Mouse (Mus musculus) CH12.LX (cell line): ENCODE data around the gene Fbxw8. TPM values are rescaled to one million over a fixed set of nuclear protein-coding genes. Genes with fewer than 3 reads are reported as not detected.

ENCODE experiments used
- DNase-seq: peaks from one replicate; pipeline ENCODE4 v3.0.0-alpha.2; 2013; ENCODE audit errors: extremely low read depth
- H3K27ac ChIP-seq: 2 replicates; pipeline ENCODE4 v1.5.1; 2012; ENCODE audit warnings: low read depth, mild to moderate bottlenecking, control low read depth, moderate library complexity; ENCODE audit not compliant: insufficient read depth
- H3K27me3 ChIP-seq: replicated peaks from 2 replicates; pipeline ENCODE3; 2012; ENCODE audit warnings: inconsistent platforms
- H3K36me3 ChIP-seq, 2 experiments: replicated peaks in 1 of 2; 2 replicates each; pipeline versions ENCODE3 to v1.6.1; 2012; ENCODE audit warnings: inconsistent platforms in 1 of 2, low read length in 1 of 2, mild to moderate bottlenecking in 1 of 2, mixed read lengths in 1 of 2, moderate library complexity in 1 of 2; ENCODE audit not compliant: control insufficient read depth in 1 of 2, insufficient read depth in 1 of 2
- H3K4me1 ChIP-seq, 2 experiments: 2 replicates each; pipeline ENCODE4 v1.6.1; 2012; ENCODE audit warnings: inconsistent platforms in 1 of 2, moderate library complexity in 1 of 2; ENCODE audit not compliant: insufficient read depth in 2 of 2, control insufficient read depth in 1 of 2
- H3K4me2 ChIP-seq: 2 replicates; pipeline ENCODE4 v1.6.1; 2012; ENCODE audit warnings: low read depth, mild to moderate bottlenecking, control low read depth; ENCODE audit not compliant: poor library complexity, insufficient read depth, severe bottlenecking
- H3K4me3 ChIP-seq, 3 experiments: fragments of 150-350 bp in 1 of 3; sonication (generic) in 1 of 3; replicated peaks in 1 of 3; 2 replicates each; pipeline versions ENCODE3 to v1.5.1; 2011 to 2012; ENCODE audit warnings: low read depth in 2 of 3, low read length in 2 of 3, mild to moderate bottlenecking in 2 of 3, moderate library complexity in 2 of 3, control low read depth in 1 of 3, improper control_type of control experiment in 1 of 3, inconsistent platforms in 1 of 3, mixed read lengths in 1 of 3; ENCODE audit not compliant: poor library complexity in 1 of 3
- H3K79me2 ChIP-seq: replicated peaks from 2 replicates; pipeline ENCODE4 v1.6.1; 2012; ENCODE audit warnings: mild to moderate bottlenecking, moderate library complexity; ENCODE audit not compliant: control insufficient read depth, poor library complexity, insufficient read depth, severe bottlenecking; ENCODE audit errors: extremely low read depth
- H3K9ac ChIP-seq: 2 replicates; pipeline ENCODE4 v1.6.1; 2012; ENCODE audit warnings: low read depth, mild to moderate bottlenecking, control low read depth, moderate library complexity; ENCODE audit not compliant: insufficient read depth
- H3K9me3 ChIP-seq: replicated peaks from 2 replicates; pipeline ENCODE3; 2012; ENCODE audit warnings: low read length, inconsistent platforms, mixed read lengths
- CHD1 ChIP-seq: IDR thresholded peaks from 2 replicates; pipeline ENCODE4 v1.6.1; 2012; ENCODE audit warnings: low read depth, low read length, improper control_type of control experiment, inconsistent platforms
- E2F4 ChIP-seq: IDR thresholded peaks from 2 replicates; pipeline ENCODE4 v1.6.1; 2011; ENCODE audit warnings: low read depth, low read length, improper control_type of control experiment; ENCODE audit not compliant: insufficient replicate concordance
- ELF1 ChIP-seq: IDR thresholded peaks from 2 replicates; pipeline ENCODE4 v1.6.1; 2014; ENCODE audit warnings: low read depth, mild to moderate bottlenecking, inconsistent platforms, low read length, improper control_type of control experiment
- EP300 ChIP-seq: IDR thresholded peaks from 2 replicates; pipeline ENCODE4 v1.6.1; 2011; ENCODE audit warnings: low read length, improper control_type of control experiment
- ETS1 ChIP-seq: conservative IDR thresholded peaks from 2 replicates; pipeline ENCODE4 v1.6.1; 2012; ENCODE audit warnings: low read depth, mild to moderate bottlenecking, inconsistent platforms, low read length, improper control_type of control experiment, moderate library complexity
- GABPA ChIP-seq: IDR thresholded peaks from 2 replicates; pipeline ENCODE4 v1.6.1; 2012; ENCODE audit warnings: low read depth, low read length, improper control_type of control experiment, inconsistent platforms; ENCODE audit not compliant: insufficient replicate concordance
- HCFC1 ChIP-seq: IDR thresholded peaks from 2 replicates; pipeline ENCODE4 v1.6.1; 2012; ENCODE audit warnings: low read depth, mild to moderate bottlenecking, inconsistent platforms, low read length, improper control_type of control experiment
- IRF4 ChIP-seq: IDR thresholded peaks from 2 replicates; pipeline ENCODE4 v1.6.1; 2014; ENCODE audit warnings: low read depth, mild to moderate bottlenecking, inconsistent platforms, low read length, improper control_type of control experiment
- JUN ChIP-seq: IDR thresholded peaks from 2 replicates; pipeline ENCODE4 v1.6.1; 2011; ENCODE audit warnings: low read depth, mild to moderate bottlenecking, low read length, improper control_type of control experiment, moderate library complexity; ENCODE audit not compliant: insufficient read depth
- JUND ChIP-seq: conservative IDR thresholded peaks from 2 replicates; pipeline ENCODE4 v1.6.1; 2011; ENCODE audit warnings: low read depth, low read length, improper control_type of control experiment
- KAT2A ChIP-seq: IDR thresholded peaks from 2 replicates; pipeline ENCODE4 v1.6.1; 2012; ENCODE audit warnings: low read length, improper control_type of control experiment, inconsistent platforms; ENCODE audit not compliant: insufficient replicate concordance
- MAFK ChIP-seq: IDR thresholded peaks from 2 replicates; pipeline ENCODE4 v1.6.1; 2011; ENCODE audit warnings: low read length, improper control_type of control experiment; ENCODE audit not compliant: insufficient replicate concordance
- MAX ChIP-seq: IDR thresholded peaks from 2 replicates; pipeline ENCODE4 v1.6.1; 2011; ENCODE audit warnings: low read length, improper control_type of control experiment
- MEF2A ChIP-seq: IDR thresholded peaks from 2 replicates; pipeline ENCODE4 v1.6.1; 2014; ENCODE audit warnings: low read depth, mild to moderate bottlenecking, inconsistent platforms, low read length, improper control_type of control experiment, borderline replicate concordance
- NRF1 ChIP-seq: IDR thresholded peaks from 2 replicates; pipeline ENCODE4 v1.6.1; 2014; ENCODE audit warnings: low read depth, mild to moderate bottlenecking, inconsistent platforms, low read length, improper control_type of control experiment, moderate library complexity
- POLR2A ChIP-seq: IDR thresholded peaks from 2 replicates; pipeline ENCODE4 v1.6.1; 2011; ENCODE audit warnings: low read depth, mild to moderate bottlenecking, improper control_type of control experiment, low read length
- POLR2AphosphoS2 ChIP-seq: IDR thresholded peaks from 2 replicates; pipeline ENCODE4 v1.6.1; 2011; ENCODE audit warnings: low read depth, low read length, improper control_type of control experiment
- SIN3A ChIP-seq: IDR thresholded peaks from 2 replicates; pipeline ENCODE4 v1.6.1; 2012; ENCODE audit warnings: low read length, improper control_type of control experiment, inconsistent platforms
- SMC3 ChIP-seq: IDR thresholded peaks from 2 replicates; pipeline ENCODE4 v1.6.1; 2011; ENCODE audit warnings: low read depth, low read length, improper control_type of control experiment
- TBP ChIP-seq: conservative IDR thresholded peaks from 2 replicates; pipeline ENCODE4 v1.6.1; 2011; ENCODE audit warnings: low read depth, low read length, improper control_type of control experiment
- UBTF ChIP-seq: IDR thresholded peaks from 2 replicates; pipeline ENCODE4 v1.6.1; 2012; ENCODE audit warnings: low read depth, mild to moderate bottlenecking, inconsistent platforms, low read length, improper control_type of control experiment, moderate library complexity
- USF2 ChIP-seq: conservative IDR thresholded peaks from 2 replicates; pipeline ENCODE4 v1.6.1; 2011; ENCODE audit warnings: low read depth, low read length, improper control_type of control experiment
- ZC3H11A ChIP-seq: IDR thresholded peaks from 2 replicates; pipeline ENCODE4 v1.6.1; 2012; ENCODE audit warnings: low read depth, mild to moderate bottlenecking, inconsistent platforms, low read length, improper control_type of control experiment
- ZKSCAN1 ChIP-seq: IDR thresholded peaks from 2 replicates; pipeline ENCODE4 v1.6.1; 2012; ENCODE audit warnings: low read depth, inconsistent platforms, low read length, improper control_type of control experiment, borderline replicate concordance
- ZNF384 ChIP-seq: IDR thresholded peaks from 2 replicates; pipeline ENCODE4 v1.6.1; 2012; ENCODE audit warnings: low read depth, low read length, improper control_type of control experiment, inconsistent platforms
- dilution Hi-C: fragments of 300-500 bp; cut with MboI; formaldehyde crosslinking; loops from 2 replicates; pipeline ENCODE4 v1.14.3; 2020; ENCODE audit warnings: low sequenced_read_pairs; ENCODE audit not compliant: extremely low pct_unique_long_range_greater_than_20kb, extremely low pct_ligation_motif_present
- in situ Hi-C: fragments of 300-500 bp; cut with MboI; formaldehyde crosslinking; loops from 3 replicates; pipeline ENCODE4 v1.14.3; 2019; ENCODE audit warnings: low sequenced_read_pairs, low pct_ligation_motif_present, low pct_unique_long_range_greater_than_20kb, mixed read lengths
- polyA plus RNA-seq: library from polyadenylated mRNA; unstranded; fragments of >175 nt; gene quantifications from 2 replicates; pipeline ENCODE4 v1.2.1, GENCODE M21; 2012; ENCODE audit warnings: low read depth; ENCODE audit not compliant: insufficient read length
- total RNA-seq, 2 experiments: library from RNA; depleted of rRNA; stranded (reverse); fragments of 300-350 nt in 1 of 2; fragments of >200 nt in 1 of 2; gene quantifications; 2 replicates each; pipeline ENCODE4 v1.2.3; 2012 to 2014

Fbxw8 gene
- total and polyA plus RNA-seq, 3 experiments = 41.7 to 50.9 (median 47.3) TPM

DNA sequence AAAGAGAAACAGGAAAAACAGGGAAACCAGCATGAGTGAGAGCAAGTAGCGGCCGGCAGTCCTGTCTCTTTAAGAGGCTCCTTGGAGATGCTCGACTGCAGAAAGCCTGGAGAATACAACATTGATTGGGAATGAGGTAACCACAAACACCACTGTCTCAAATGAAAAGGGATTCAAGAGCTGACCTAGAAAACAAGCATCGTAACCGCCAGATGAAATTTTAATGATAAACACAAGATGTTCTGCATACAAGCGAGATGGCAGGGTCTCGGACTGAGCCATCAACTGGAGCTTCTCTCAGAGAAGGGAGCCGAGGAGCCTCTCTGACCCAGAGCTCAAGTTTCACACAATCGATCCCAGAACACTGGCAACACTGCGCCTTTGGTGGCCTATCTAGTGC lies 32.2 kb downstream of the Fbxw8 start:
- no peak overlapping the region for H3K4me2 ChIP-seq
- H3K36me3 ChIP-seq = peaks cover 39 to 96% of the 10 kb centered on the region in 2 experiments
- H3K27me3 ChIP-seq = no peaks in the 10 kb centered on the region
- no peak overlapping the region for H3K4me3 ChIP-seq
- H3K27ac ChIP-seq = no peak overlapping the region
- H3K79me2 ChIP-seq = no peaks in the 10 kb centered on the region
- H3K9me3 ChIP-seq = no peaks in the 10 kb centered on the region
- in situ Hi-C loops = no loop called here
- H3K9ac ChIP-seq = no peak overlapping the region
- DNase-seq = no peak
- TF ChIP-seq SMC3 = no peak
- no peak for TF ChIP-seq GABPA
- TF ChIP-seq POLR2AphosphoS2 = no peak
- TF ChIP-seq ZC3H11A = no peak
- no peak for TF ChIP-seq ZKSCAN1
- no peak for TF ChIP-seq NRF1
- TF ChIP-seq KAT2A = no peak
- TF ChIP-seq JUN = no peak
- no peak for TF ChIP-seq E2F4
- no peak for TF ChIP-seq JUND
- no peak for TF ChIP-seq IRF4
- TF ChIP-seq ZNF384 = no peak
- TF ChIP-seq ETS1 = no peak
- TF ChIP-seq USF2 = no peak
- TF ChIP-seq TBP = no peak
- no peak for TF ChIP-seq CHD1
- TF ChIP-seq UBTF = no peak
- no peak for TF ChIP-seq POLR2A
- no peak for TF ChIP-seq MAFK
- no peak for TF ChIP-seq ELF1
- H3K4me1 ChIP-seq = peaks cover 14 to 25% of the 10 kb centered on the region in 2 experiments
- dilution Hi-C loops = no loop called here

- no peaks in the 10 kb centered on the region for H3K79me2 ChIP-seq
- H3K9me3 ChIP-seq = no peaks in the 10 kb centered on the region
- no peak overlapping the region for H3K4me2 ChIP-seq
- DNase-seq = peak; percentile 15
- TF ChIP-seq UBTF (no peak), SIN3A (no peak), MEF2A (no peak), E2F4 (no peak), EP300 (no peak), GABPA (no peak), IRF4 (no peak), ZKSCAN1 (no peak), HCFC1 (no peak), MAX (no peak), POLR2AphosphoS2 (no peak), ETS1 (no peak), NRF1 (no peak)
- TF ChIP-seq, all 38 proteins: peak for 0
- dilution Hi-C loops = no loop called here
- H3K27me3 ChIP-seq = no peaks in the 10 kb centered on the region
- H3K36me3 ChIP-seq = peaks cover 34 to 94% of the 10 kb centered on the region in 2 experiments
- peaks cover 14 to 25% of the 10 kb centered on the region in 2 experiments for H3K4me1 ChIP-seq
- no peak overlapping the region for H3K27ac ChIP-seq
- H3K4me3 ChIP-seq = no peak overlapping the region
- no peak overlapping the region for H3K9ac ChIP-seq
- in situ Hi-C loops = no loop called here
These were observed 33.3 kb downstream of the Fbxw8 start for GRCm38 (mm10) chr5:118121928-118122327.
